Mouse (Mus musculus) heart, adult 2 months (tissue): ENCODE data around the gene Tecta.

Experiments used
- CTCF ChIP-seq: fragments of 200-600 bp; IDR thresholded peaks from 2 replicates; pipeline ENCODE4 v1.8.1; 2022; ENCODE audit warnings: antibody characterized with exemption, mild to moderate bottlenecking, moderate library complexity
- EP300 ChIP-seq: fragments of 200-500 bp; IDR thresholded peaks from 2 replicates; pipeline ENCODE4 v1.6.1; 2011; ENCODE audit warnings: low read depth, low read length, control low read depth; ENCODE audit not compliant: insufficient read depth
- POLR2A ChIP-seq: fragments of 200-500 bp; IDR thresholded peaks from 2 replicates; pipeline ENCODE4 v1.6.1; 2011; ENCODE audit warnings: mild to moderate bottlenecking, low read depth, low read length, control low read depth; ENCODE audit not compliant: insufficient read depth

DNA sequence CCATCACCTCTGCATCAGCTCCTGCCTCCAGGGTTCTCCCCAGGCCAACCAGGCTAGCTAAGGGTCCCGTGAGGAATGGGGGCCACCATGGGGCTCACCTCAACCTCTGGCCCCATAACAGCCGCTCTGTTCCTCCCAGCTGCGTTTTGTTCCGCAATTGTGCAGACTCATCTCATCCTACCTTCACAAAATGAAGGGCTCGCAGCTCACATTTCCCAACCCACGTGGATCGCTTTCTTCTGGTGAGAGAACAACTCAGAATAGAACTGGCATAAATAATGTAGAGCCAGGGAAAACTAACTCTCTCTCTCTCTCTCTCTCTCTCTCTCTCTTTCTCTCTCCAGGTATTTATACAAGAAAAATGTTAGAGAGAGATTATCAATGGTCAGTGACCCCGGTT is 76.5 kb downstream of the Tecta start:
- no peak for TF ChIP-seq CTCF
- no peak for TF ChIP-seq EP300
- TF ChIP-seq POLR2A, result no peak
